Mouse (Mus musculus) myocyte (in vitro differentiated cells): ENCODE data around the gene Mogat2. TPM values are rescaled to one million over a fixed set of nuclear protein-coding genes. Genes with fewer than 3 reads are reported as not detected.

ENCODE experiments used
- H3K27me3 ChIP-seq: one replicate; pipeline ENCODE4 v1.6.1; 2011; ENCODE audit not compliant: control insufficient read depth, insufficient read depth, insufficient read length
- H3K36me3 ChIP-seq: one replicate; pipeline ENCODE4 v1.6.1; 2011; ENCODE audit not compliant: control insufficient read depth, insufficient read depth
- H3K4me2 ChIP-seq: one replicate; pipeline ENCODE4 v1.6.1; 2011; ENCODE audit warnings: low read depth, control low read depth
- H3K4me3 ChIP-seq: one replicate; pipeline ENCODE4 v1.5.1; 2011; ENCODE audit warnings: mild to moderate bottlenecking, control low read depth, moderate library complexity
- H3K79me2 ChIP-seq: one replicate; pipeline ENCODE4 v1.6.1; 2011; ENCODE audit not compliant: control insufficient read depth, insufficient read depth
- H3ac ChIP-seq: one replicate; pipeline ENCODE4 v1.6.1; 2011; ENCODE audit not compliant: control insufficient read depth, insufficient read length
- CEBPB ChIP-seq: IDR thresholded peaks from 2 replicates; pipeline ENCODE4 v1.6.1; 2011; ENCODE audit warnings: mild to moderate bottlenecking, moderate library complexity; ENCODE audit not compliant: poor library complexity, insufficient read depth, severe bottlenecking
- E2F4 ChIP-seq: IDR thresholded peaks from one replicate; pipeline ENCODE4 v1.6.1; 2011; ENCODE audit warnings: mild to moderate bottlenecking, control low read depth, moderate library complexity; ENCODE audit not compliant: insufficient read depth
- MAX ChIP-seq: IDR thresholded peaks from one replicate; pipeline ENCODE4 v1.6.1; 2011; ENCODE audit warnings: low read depth, mild to moderate bottlenecking, control low read depth
- MYOD1 ChIP-seq, 3 experiments: IDR thresholded peaks; one replicate each; pipeline ENCODE4 v1.6.1; 2011; ENCODE audit warnings: control low read depth in 2 of 3, low read depth in 2 of 3, mild to moderate bottlenecking in 2 of 3, moderate library complexity in 1 of 3; ENCODE audit not compliant: insufficient read length in 2 of 3, control insufficient read depth in 1 of 3
- MYOG ChIP-seq, 3 experiments: IDR thresholded peaks; one replicate each; pipeline ENCODE4 v1.6.1; 2011; ENCODE audit warnings: control low read depth in 2 of 3, low read depth in 2 of 3, mild to moderate bottlenecking in 2 of 3; ENCODE audit not compliant: insufficient read length in 2 of 3, control insufficient read depth in 1 of 3, insufficient read depth in 1 of 3
- POLR2A ChIP-seq: IDR thresholded peaks from one replicate; pipeline ENCODE4 v1.6.1; 2011; ENCODE audit warnings: low read depth, mild to moderate bottlenecking, control low read depth, moderate library complexity; ENCODE audit not compliant: insufficient read length
- POLR2AphosphoS2 ChIP-seq: IDR thresholded peaks from one replicate; pipeline ENCODE4 v1.6.1; 2011; ENCODE audit warnings: low read depth, control low read depth; ENCODE audit not compliant: insufficient read length
- REST ChIP-seq: IDR thresholded peaks from one replicate; pipeline ENCODE4 v1.6.1; 2011; ENCODE audit warnings: mild to moderate bottlenecking, control low read depth, moderate library complexity; ENCODE audit not compliant: insufficient read depth, insufficient read length
- SRF ChIP-seq: IDR thresholded peaks from one replicate; pipeline ENCODE4 v1.6.1; 2011; ENCODE audit warnings: low read depth; ENCODE audit not compliant: control insufficient read depth, insufficient read length
- TCF12 ChIP-seq: IDR thresholded peaks from one replicate; pipeline ENCODE4 v1.6.1; 2011; ENCODE audit warnings: mild to moderate bottlenecking, control low read depth; ENCODE audit not compliant: poor library complexity, insufficient read depth, severe bottlenecking
- TCF3 ChIP-seq: IDR thresholded peaks from one replicate; pipeline ENCODE4 v1.6.1; 2011; ENCODE audit warnings: low read depth, control low read depth; ENCODE audit not compliant: insufficient read length
- USF1 ChIP-seq: IDR thresholded peaks from one replicate; pipeline ENCODE4 v1.6.1; 2011; ENCODE audit warnings: low read depth, mild to moderate bottlenecking, control low read depth, moderate library complexity
- polyA plus RNA-seq: library from polyadenylated mRNA; unstranded; fragments of >200 nt; fragmentation: generic; extraction: Trizol; gene quantifications from one replicate; pipeline ENCODE4 v1.2.1, GENCODE M21; 2012; ENCODE audit warnings: missing spikeins

The Mogat2 gene
- polyA plus RNA-seq, 1 experiment, result 1.9 TPM

DNA sequence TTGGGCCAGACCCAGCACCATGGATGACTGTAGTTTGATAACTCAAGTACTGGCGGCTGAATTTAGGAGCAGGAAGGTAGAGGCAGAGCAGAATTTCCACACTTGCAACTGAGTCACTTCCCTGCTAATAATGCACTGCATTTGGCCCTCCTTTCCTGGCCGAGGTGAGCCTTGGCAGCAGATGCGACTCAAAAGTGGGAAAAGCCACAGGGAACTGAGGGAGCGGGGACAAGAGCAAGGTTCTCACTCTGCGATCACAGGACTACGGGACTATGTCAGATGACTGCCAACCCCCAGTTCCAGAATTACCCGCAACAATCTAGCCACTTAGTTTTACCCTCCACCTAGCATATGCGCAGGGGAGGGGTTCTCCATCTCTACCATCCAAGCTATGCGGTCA, 59.1 kb downstream of the Mogat2 start:
- Histone ChIP-seq H3K4me2 (no peak overlapping the region), H3ac (no peak overlapping the region), H3K79me2 (no peaks in the 10 kb centered on the region), H3K4me3 (no peak overlapping the region), H3K27me3 (no peaks in the 10 kb centered on the region), H3K36me3 (no peaks in the 10 kb centered on the region)
- TF ChIP-seq POLR2AphosphoS2 (no peak), E2F4 (no peak), MAX (no peak), REST (no peak), TCF3 (no peak), TCF12 (no peak), SRF (no peak), CEBPB (no peak), POLR2A (no peak), MYOD1 (IDR thresholded peaks at IDR 0.05; ENCODE audit: control insufficient read depth in 1 of 3, insufficient read length in 2 of 3, low read depth in 2 of 3) (no peak), MYOG (IDR thresholded peaks at IDR 0.05; ENCODE audit: control insufficient read depth in 1 of 3, insufficient read depth in 1 of 3, insufficient read length in 2 of 3, low read depth in 2 of 3) (no peak), USF1 (no peak)

- Histone ChIP-seq H3K4me3 (no peak overlapping the region), H3K27me3 (no peaks in the 10 kb centered on the region), H3K79me2 (no peaks in the 10 kb centered on the region), H3ac (no peak overlapping the region), H3K4me2 (no peak overlapping the region), H3K36me3 (no peaks in the 10 kb centered on the region)
- TF ChIP-seq MYOD1 (IDR thresholded peaks at IDR 0.05; ENCODE audit: control insufficient read depth in 1 of 3, insufficient read length in 2 of 3, low read depth in 2 of 3) (no peak), USF1 (no peak), POLR2AphosphoS2 (no peak), MAX (no peak), REST (no peak), MYOG (IDR thresholded peaks at IDR 0.05; ENCODE audit: control insufficient read depth in 1 of 3, insufficient read depth in 1 of 3, insufficient read length in 2 of 3, low read depth in 2 of 3) (no peak), POLR2A (no peak), E2F4 (no peak), CEBPB (no peak), TCF3 (no peak), SRF (no peak), TCF12 (no peak)
Measured at GRCm38 (mm10) chr7:99177386-99177785, 61.0 kb downstream of the Mogat2 start.

GRCm38 (mm10) chr7:99175666-99176065, 62.8 kb downstream of the Mogat2 start:
- TF ChIP-seq USF1, result no peak
- TF ChIP-seq SRF, result no peak
- TF ChIP-seq MAX, result no peak
- no peak for TF ChIP-seq CEBPB
- TF ChIP-seq REST, result no peak
- TF ChIP-seq POLR2A, result no peak
- no peak for TF ChIP-seq MYOG (IDR thresholded peaks at IDR 0.05; ENCODE audit: control insufficient read depth in 1 of 3, insufficient read depth in 1 of 3, insufficient read length in 2 of 3, low read depth in 2 of 3)
- TF ChIP-seq TCF12, result no peak
- TF ChIP-seq TCF3, result no peak
- no peak for TF ChIP-seq E2F4
- TF ChIP-seq POLR2AphosphoS2, result no peak
- no peak for TF ChIP-seq MYOD1 (IDR thresholded peaks at IDR 0.05; ENCODE audit: control insufficient read depth in 1 of 3, insufficient read length in 2 of 3, low read depth in 2 of 3)
- no peak overlapping the region for H3K4me3 ChIP-seq
- H3K4me2 ChIP-seq, result no peak overlapping the region
- no peaks in the 10 kb centered on the region for H3K27me3 ChIP-seq
- H3ac ChIP-seq, result no peak overlapping the region
- H3K79me2 ChIP-seq, result no peaks in the 10 kb centered on the region
- H3K36me3 ChIP-seq, result no peaks in the 10 kb centered on the region

- TF ChIP-seq USF1, result no peak
- no peak for TF ChIP-seq MAX
- TF ChIP-seq SRF, result no peak
- TF ChIP-seq POLR2A, result no peak
- TF ChIP-seq TCF3, result no peak
- no peak for TF ChIP-seq POLR2AphosphoS2
- no peak for TF ChIP-seq MYOG (IDR thresholded peaks at IDR 0.05; ENCODE audit: control insufficient read depth in 1 of 3, insufficient read depth in 1 of 3, insufficient read length in 2 of 3, low read depth in 2 of 3)
- TF ChIP-seq TCF12, result no peak
- TF ChIP-seq E2F4, result no peak
- no peaks in the 10 kb centered on the region for H3K27me3 ChIP-seq
- no peak overlapping the region for H3K4me3 ChIP-seq
- H3ac ChIP-seq, result no peak overlapping the region
- no peaks in the 10 kb centered on the region for H3K36me3 ChIP-seq
- H3K79me2 ChIP-seq, result no peaks in the 10 kb centered on the region
- H3K4me2 ChIP-seq, result no peak overlapping the region
Measured at GRCm38 (mm10) chr7:99175118-99175517, 63.3 kb downstream of the Mogat2 start.

GRCm38 (mm10) chr7:99174006-99174405, 64.4 kb downstream of the Mogat2 start:
- no peak overlapping the region for H3K4me2 ChIP-seq
- H3K27me3 ChIP-seq, result no peaks in the 10 kb centered on the region
- no peak overlapping the region for H3K4me3 ChIP-seq
- H3K79me2 ChIP-seq, result no peaks in the 10 kb centered on the region
- no peak for TF ChIP-seq POLR2AphosphoS2
- H3ac ChIP-seq, result no peak overlapping the region
- no peaks in the 10 kb centered on the region for H3K36me3 ChIP-seq
